Mouse (Mus musculus) bone marrow macrophage, adult 2 months (primary cell): Measurements from ENCODE around the gene Gm21987. TPM values are rescaled to one million over a fixed set of nuclear protein-coding genes. Genes with fewer than 3 reads are reported as not detected.

ENCODE experiments used
- H3K27ac ChIP-seq: 2 replicates; pipeline ENCODE4 v1.5.1; 2012; ENCODE audit warnings: low read depth, low read length; ENCODE audit not compliant: insufficient read depth
- H3K4me1 ChIP-seq: 2 replicates; pipeline ENCODE4 v1.6.1; 2012; ENCODE audit warnings: low read length; ENCODE audit not compliant: control insufficient read depth, insufficient read depth
- H3K4me3 ChIP-seq: 2 replicates; pipeline ENCODE4 v1.5.1; 2012; ENCODE audit warnings: mild to moderate bottlenecking, low read length, moderate library complexity; ENCODE audit not compliant: insufficient read depth
- CTCF ChIP-seq: IDR thresholded peaks from 2 replicates; pipeline ENCODE4 v1.5.1; 2012; ENCODE audit warnings: low read depth, mild to moderate bottlenecking, low read length, moderate library complexity
- POLR2A ChIP-seq: IDR thresholded peaks from 2 replicates; pipeline ENCODE4 v1.6.1; 2012; ENCODE audit warnings: mild to moderate bottlenecking, low read depth, low read length, borderline replicate concordance
- polyA plus RNA-seq: library from polyadenylated mRNA; stranded (reverse); fragments of >200 nt; gene quantifications from 2 replicates; pipeline ENCODE4 v1.2.4, GENCODE M21; 2012; ENCODE audit not compliant: missing spikeins, insufficient read depth, insufficient read length

The Gm21987 gene
- polyA plus RNA-seq, 1 experiment = not detected

DNA sequence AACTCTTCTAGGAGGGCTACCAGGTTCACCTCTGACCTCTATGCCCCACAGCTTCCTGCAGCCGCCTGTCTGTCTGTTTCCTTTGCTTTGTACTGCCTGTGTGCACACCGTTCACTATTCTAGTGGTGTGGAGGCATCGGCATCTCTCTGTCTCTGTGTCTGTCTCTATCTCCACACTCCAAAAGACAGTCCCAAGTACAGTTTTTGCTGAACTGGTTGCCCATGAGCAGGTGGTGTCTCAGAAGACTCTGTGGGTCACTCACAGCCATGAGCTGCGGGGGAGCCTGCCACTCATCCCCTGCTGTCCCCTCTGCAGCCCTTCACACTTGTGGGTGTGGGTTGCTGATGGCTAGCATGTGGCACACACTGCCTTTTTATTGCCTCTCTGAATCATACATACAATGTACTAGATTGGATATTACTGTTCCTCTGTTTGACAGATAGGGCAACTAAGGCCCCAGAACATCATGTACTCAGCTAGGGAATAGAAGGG is 23.2 kb downstream of the Gm21987 start:
- Histone ChIP-seq H3K4me1 (peaks cover 9% of the 10 kb centered on the region), H3K4me3 (no peak overlapping the region), H3K27ac (no peak overlapping the region)
- TF ChIP-seq CTCF (no peak), POLR2A (no peak)

DNA sequence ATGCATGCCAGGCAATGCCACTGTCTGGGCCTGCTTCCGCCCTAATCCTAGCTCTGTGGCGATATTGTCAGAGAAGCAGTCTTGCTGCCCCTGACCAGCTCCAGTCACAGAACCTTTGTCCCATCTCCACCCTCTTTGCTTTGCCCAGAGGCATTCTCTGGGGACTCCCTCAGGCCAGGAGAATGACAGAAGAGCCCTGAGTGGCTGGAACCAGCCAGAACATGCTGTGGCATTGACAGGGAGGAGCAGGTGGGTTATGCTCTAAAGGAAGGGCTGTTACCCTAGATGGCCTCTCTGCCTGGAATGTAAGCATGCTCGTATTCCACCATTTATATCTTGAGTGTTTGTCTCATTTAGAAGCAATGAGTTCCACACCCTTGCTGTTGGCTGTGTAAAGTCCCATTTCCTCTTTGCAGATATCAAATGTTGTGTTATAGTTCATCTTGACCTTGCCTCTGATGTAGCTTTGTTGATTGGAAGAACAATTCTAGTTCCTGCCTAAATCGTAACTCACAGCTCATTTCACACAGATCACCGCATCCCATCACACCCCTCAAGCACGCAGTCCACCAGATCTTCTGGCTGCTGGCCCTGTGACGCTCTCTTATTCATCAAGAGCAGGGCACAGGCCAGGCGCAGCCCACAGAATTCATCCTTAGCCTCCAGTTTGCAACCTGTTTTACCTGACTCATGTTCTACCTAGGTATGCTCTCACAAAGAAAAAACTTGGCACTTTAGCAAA is 24.0 kb downstream of the Gm21987 start:
- H3K4me1 ChIP-seq = peaks cover 9% of the 10 kb centered on the region

DNA sequence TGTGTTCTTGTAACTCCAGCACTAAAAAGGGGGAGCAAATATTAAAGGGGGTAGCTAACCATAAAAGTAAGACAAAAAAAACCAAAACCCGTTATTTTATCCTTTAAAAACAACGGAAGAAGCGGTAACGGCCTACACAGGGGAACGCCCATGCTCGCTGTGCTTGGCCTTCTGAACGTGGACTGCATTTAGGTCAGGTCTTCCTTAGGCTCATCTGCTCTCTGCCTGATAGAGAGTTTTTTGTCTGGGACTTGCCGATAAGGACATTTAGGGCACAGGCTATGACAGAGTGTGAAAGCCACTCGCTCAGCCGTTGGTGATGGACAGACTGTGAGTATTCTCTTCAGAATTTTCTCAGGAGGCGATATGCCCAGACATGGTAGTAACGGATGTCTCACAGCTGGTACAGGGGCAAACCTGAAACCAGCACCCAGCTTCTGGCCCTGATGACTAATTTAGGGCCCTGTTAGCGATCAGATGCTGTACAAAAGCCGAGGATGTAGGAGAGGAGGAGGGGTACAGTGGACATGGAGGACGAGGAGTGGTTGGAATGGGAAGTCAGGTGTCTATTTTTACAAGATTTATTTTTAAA is 25.0 kb downstream of the Gm21987 start:
- no peak for TF ChIP-seq POLR2A
- no peak for TF ChIP-seq CTCF
- H3K27ac ChIP-seq = no peak overlapping the region
- no peak overlapping the region for H3K4me3 ChIP-seq
- H3K4me1 ChIP-seq = peaks cover 6% of the 10 kb centered on the region

More for the DNA sequence above, 24.0 kb downstream of the Gm21987 start:
- no peak overlapping the region for H3K4me3 ChIP-seq
- no peak overlapping the region for H3K27ac ChIP-seq
- no peak for TF ChIP-seq POLR2A
- TF ChIP-seq CTCF = no peak

GRCm38 (mm10) chr16:38372876-38373275 is 26.0 kb downstream of the Gm21987 start:
- TF ChIP-seq CTCF (no peak), POLR2A (no peak)
- no peak overlapping the region for H3K27ac ChIP-seq
- no peak overlapping the region for H3K4me3 ChIP-seq

DNA sequence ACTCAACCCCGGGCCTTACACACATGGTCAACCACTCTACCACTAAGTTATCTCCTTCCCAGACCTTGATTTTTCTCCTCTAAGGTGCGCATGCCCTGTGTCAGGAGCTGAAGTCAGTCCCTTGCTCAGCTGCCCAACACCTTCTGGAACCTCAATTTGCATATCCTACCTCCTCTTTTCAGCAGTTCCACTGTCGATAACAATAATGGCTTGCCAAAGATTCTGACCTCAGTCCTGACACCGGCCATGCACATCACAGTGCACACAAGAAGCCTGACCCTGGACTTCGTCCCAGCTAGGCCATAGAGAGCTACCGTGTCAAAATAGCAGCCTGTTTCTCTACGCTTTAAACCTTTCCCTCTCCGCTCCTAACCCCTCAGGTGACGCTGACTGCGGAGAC is 26.6 kb downstream of the Gm21987 start:
- no peak overlapping the region for H3K27ac ChIP-seq
- H3K4me1 ChIP-seq = peaks cover 9% of the 10 kb centered on the region
- no peak overlapping the region for H3K4me3 ChIP-seq
- no peak for TF ChIP-seq POLR2A
- TF ChIP-seq CTCF = no peak

More at GRCm38 (mm10) chr16:38372876-38373275, 26.0 kb downstream of the Gm21987 start:
- peaks cover 11% of the 10 kb centered on the region for H3K4me1 ChIP-seq

GRCm38 (mm10) chr16:38373941-38374340 is 27.1 kb downstream of the Gm21987 start:
- no peak overlapping the region for H3K4me3 ChIP-seq
- H3K4me1 ChIP-seq = peaks cover 6% of the 10 kb centered on the region; the same call in 1 of the 2 replicates
- no peak for TF ChIP-seq POLR2A
- TF ChIP-seq CTCF = no peak
- H3K27ac ChIP-seq = no peak overlapping the region

DNA sequence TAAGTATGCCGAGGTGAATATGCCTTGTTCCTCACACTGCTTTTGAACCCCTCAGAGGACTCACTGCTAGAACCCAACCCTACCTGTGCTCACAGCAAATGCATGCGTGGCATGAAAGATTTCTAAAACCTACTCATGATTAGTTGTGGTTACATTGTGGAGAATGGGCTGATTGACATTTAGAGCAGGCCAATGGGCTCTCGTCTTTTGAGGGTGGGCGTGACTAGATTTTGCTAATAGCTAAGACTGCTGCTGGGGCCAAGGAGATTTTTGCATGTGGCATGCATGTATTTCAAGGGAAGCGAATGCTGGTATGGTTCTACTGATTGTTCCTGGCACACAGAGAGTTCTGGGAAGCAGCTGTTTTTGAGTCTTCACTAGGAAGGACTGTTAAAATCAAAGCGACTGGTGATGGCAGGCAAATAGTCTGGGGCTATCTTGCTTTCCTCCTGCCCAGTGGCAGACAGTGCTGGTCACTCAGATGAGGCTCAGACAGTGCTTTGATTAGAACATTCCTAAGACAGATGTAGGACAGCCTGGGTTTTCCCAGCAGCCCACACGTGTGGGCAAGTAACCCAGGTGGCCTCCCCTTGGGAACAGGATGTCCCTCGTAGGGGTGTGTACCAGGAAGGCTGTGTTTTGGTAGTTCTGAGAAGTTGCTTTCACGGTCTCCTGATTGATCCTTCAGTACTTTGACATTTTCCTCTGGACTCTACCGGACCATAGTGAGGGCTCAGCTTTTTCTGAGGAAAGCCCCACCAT is 27.7 kb downstream of the Gm21987 start:
- Histone ChIP-seq H3K4me3 (no peak overlapping the region), H3K4me1 (peaks cover 4% of the 10 kb centered on the region; the same call in 1 of the 2 replicates), H3K27ac (no peak overlapping the region)
- TF ChIP-seq CTCF = no peak
- TF ChIP-seq POLR2A = no peak

GRCm38 (mm10) chr16:38375182-38375581 is 28.3 kb downstream of the Gm21987 start:
- no peak overlapping the region for H3K4me3 ChIP-seq
- H3K4me1 ChIP-seq = peaks cover 4% of the 10 kb centered on the region; the same call in 1 of the 2 replicates
- TF ChIP-seq CTCF = no peak
- TF ChIP-seq POLR2A = no peak
- no peak overlapping the region for H3K27ac ChIP-seq

GRCm38 (mm10) chr16:38376163-38376840 is 29.5 kb downstream of the Gm21987 start:
- peaks cover 4% of the 10 kb centered on the region; the same call in 1 of the 2 replicates for H3K4me1 ChIP-seq
- peak overlapping the region; percentile 64 for H3K4me3 ChIP-seq
- peak overlapping the region; percentile 61 for H3K27ac ChIP-seq
- TF ChIP-seq POLR2A = no peak
- TF ChIP-seq CTCF = no peak

DNA sequence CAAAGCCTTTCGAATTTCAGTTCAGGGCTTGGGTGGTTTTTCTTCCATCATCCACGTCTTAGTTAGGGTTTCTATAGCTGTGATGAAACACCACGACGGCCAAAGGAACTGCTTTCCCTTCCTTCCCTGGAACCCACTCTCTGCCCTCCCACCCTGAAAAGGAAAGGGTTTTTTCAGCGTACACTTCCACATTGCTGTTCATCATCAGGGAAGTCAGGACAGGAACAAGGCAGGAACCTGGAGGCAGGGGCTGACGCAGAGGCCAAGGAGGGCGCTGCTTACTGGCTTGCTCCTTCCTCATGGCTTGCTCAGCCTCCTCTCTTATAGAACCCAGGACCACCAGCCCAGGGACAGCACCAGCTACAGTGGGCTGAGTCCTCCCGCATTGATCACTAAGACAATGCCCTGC is 30.0 kb downstream of the Gm21987 start:
- TF ChIP-seq CTCF (no peak; the same call in 1 of the 2 replicates), POLR2A (no peak)
- peaks cover 4% of the 10 kb centered on the region; the same call in 1 of the 2 replicates for H3K4me1 ChIP-seq
- H3K4me3 ChIP-seq = peak overlapping the region; percentile 64
- H3K27ac ChIP-seq = peak overlapping the region; percentile 61
